Mouse (Mus musculus): ENCODE measurements at regions not wholly inside any gene's neighbourhood (a gene's known extent, or its start where the extent isn't known, plus 50 kb on each side); places are given as distances from the start of the nearest gene placed in this dataset.

GRCm38 (mm10) chr10:96880771-96881170 lies 264.0 kb downstream of the Btg1 start:
- no peak for TF ChIP-seq EP300 (IDR thresholded peaks at IDR 0.05; ENCODE audit: insufficient read depth, low read depth, low read length)
- TF ChIP-seq CTCF (IDR thresholded peaks at IDR 0.05; ENCODE audit: low read depth, low read length) = no peak
- no peak for TF ChIP-seq POLR2A (IDR thresholded peaks at IDR 0.05; ENCODE audit: insufficient read depth, low read length)
